ENCODE assay signal across 10 mouse cellular contexts in genomic region chr19:10482703-10483102, GRCm38 (mm10). TPM values are rescaled to one million over a fixed set of nuclear protein-coding genes. Genes with fewer than 3 reads are reported as not detected.
DNase-seq lines count a peak whose midpoint lies in the region; ATAC-seq and TF ChIP-seq lines count a peak whose summit lies in the region.
"Had no signal": no experiment of that assay in that cellular context is flagged by ENCODE, and none has a peak within 500 bp of the region (broad histone marks: within the 10 kb centered on the region; RNA-seq: fewer than 3 reads in every experiment).

Ppp1r32 (minus strand) TSS chr19:10482928.

- H3K9me3 ChIP-seq in hindbrain, postnatal 0 days (ENCODE audit: low read length): no peaks in the 10 kb centered on the region
- no peaks in the 10 kb centered on the region for H3K9me3 ChIP-seq in midbrain, embryonic 15.5 days

- no peak for TF ChIP-seq CTCF in hindbrain, postnatal 0 days (IDR thresholded peaks at IDR 0.05; ENCODE audit: low read depth)

- no peak within 1 kb of the TSS for H3K4me3 ChIP-seq in hindbrain, postnatal 0 days (ENCODE audit: low read length)
- no peak within 1 kb of the TSS for H3K4me3 ChIP-seq in midbrain, embryonic 15.5 days

- no peak within 1 kb of the TSS for H3K27ac ChIP-seq in hindbrain, postnatal 0 days
- no peak within 1 kb of the TSS for H3K27ac ChIP-seq in midbrain, embryonic 15.5 days

- DNase-seq in MN1 (ENCODE audit: low spot score): peak; percentile 78
- DNase-seq in embryo, embryonic 11 days: peak; percentile 82
- peak; percentile 83 for DNase-seq in hindbrain, postnatal 0 days (ENCODE audit: low spot score)
- no peak for DNase-seq in adrenal gland, postnatal 36 days
- no peak for DNase-seq in frontal cortex, postnatal 36 days (ENCODE audit: low spot score in 2 of 2)
- DNase-seq in adrenal gland, postnatal 4 days (ENCODE audit: low spot score in 2 of 2): no peak
- DNase-seq: cerebellum, postnatal 25 days; heart, adult 18-20 months had no signal

- no peak within 1 kb of the TSS for H3K4me2 ChIP-seq in hindbrain, postnatal 0 days (ENCODE audit: low read depth, low read length)
- no peak within 1 kb of the TSS; the same call in 1 of the 2 replicates for H3K4me2 ChIP-seq in midbrain, embryonic 15.5 days

- 19% methylated on average over 6 of the region's 6 CpGs for WGBS in hindbrain, postnatal 0 days
- 21% methylated on average over 6 of the region's 6 CpGs for WGBS in midbrain, embryonic 15.5 days

- no peaks in the 10 kb centered on the region for H3K36me3 ChIP-seq in hindbrain, postnatal 0 days (ENCODE audit: insufficient read depth, low read length)
- H3K36me3 ChIP-seq in midbrain, embryonic 15.5 days (replicated peaks): no peaks in the 10 kb centered on the region

- H3K9ac ChIP-seq in hindbrain, postnatal 0 days (replicated peaks; ENCODE audit: low read length): no peak within 1 kb of the TSS
- no peak within 1 kb of the TSS for H3K9ac ChIP-seq in midbrain, embryonic 15.5 days

- peaks cover 2% of the 10 kb centered on the region; the same call in 1 of the 2 replicates for H3K27me3 ChIP-seq in hindbrain, postnatal 0 days (ENCODE audit: insufficient read depth, low read length)
- H3K27me3 ChIP-seq in midbrain, embryonic 15.5 days (replicated peaks): 0 out of 2 replicates have a peak, but pooled peaks cover 7% of the 10 kb centered on the region

- H3K4me1 ChIP-seq in hindbrain, postnatal 0 days (ENCODE audit: insufficient read depth, low read length): peaks cover 6% of the 10 kb centered on the region
- peaks cover 11% of the 10 kb centered on the region for H3K4me1 ChIP-seq in midbrain, embryonic 15.5 days

- ATAC-seq in hindbrain, postnatal 0 days: peak; percentile 71
- peak; percentile 79 for ATAC-seq in midbrain, embryonic 15.5 days (replicated peaks)
- ATAC-seq: Patski had no signal

RNA-seq across cellular contexts. Expression of gene Ppp1r32, which starts in this region (rescaled TPM):
- 4.0 and 5.4 TPM in 2 replicates for total RNA-seq in hindbrain, postnatal 0 days (2014; rRNA removed)
- 2.3 and 2.9 TPM in 2 replicates for polyA plus RNA-seq in hindbrain, postnatal 0 days (2015; fragmentation: Nextera tagmentation; extraction: Ambion mirVana)
- polyA plus RNA-seq in midbrain, embryonic 15.5 days (2015; fragmentation: Nextera tagmentation; extraction: Ambion mirVana): 2.4 and 3.7 TPM in 2 replicates
- total RNA-seq in adrenal gland, postnatal 36 days (2021): under 1 TPM; 0.63 to 0.93 TPM
- total RNA-seq in adrenal gland, postnatal 4 days (2021): 1 to 10 TPM in 1 of 2 experiments, under 1 TPM in 1; 0.87 to 1.9 TPM

Comparison
In these comparisons a context has a peak if more than half of its experiments do, and no peak if none do; other contexts are left out.
1. DNase-seq: peak in MN1 (single experiment), embryo, embryonic 11 days (single experiment) and hindbrain, postnatal 0 days (single experiment); none in adrenal gland, postnatal 36 days (0 of 2), frontal cortex, postnatal 36 days (0 of 2) and adrenal gland, postnatal 4 days (0 of 2).